Mouse (Mus musculus) olfactory bulb, adult 2 months (tissue): ENCODE results near the gene Rnase12.

Experiments used
- CTCF ChIP-seq: fragments of 200-500 bp; IDR thresholded peaks from 2 replicates; pipeline ENCODE4 v1.5.1; 2012; ENCODE audit warnings: low read depth, mild to moderate bottlenecking, low read length, moderate library complexity; ENCODE audit not compliant: insufficient read depth
- POLR2A ChIP-seq: fragments of 200-500 bp; IDR thresholded peaks from 2 replicates; pipeline ENCODE4 v1.6.1; 2012; ENCODE audit warnings: mild to moderate bottlenecking, low read depth, low read length, moderate library complexity; ENCODE audit not compliant: insufficient read depth

DNA sequence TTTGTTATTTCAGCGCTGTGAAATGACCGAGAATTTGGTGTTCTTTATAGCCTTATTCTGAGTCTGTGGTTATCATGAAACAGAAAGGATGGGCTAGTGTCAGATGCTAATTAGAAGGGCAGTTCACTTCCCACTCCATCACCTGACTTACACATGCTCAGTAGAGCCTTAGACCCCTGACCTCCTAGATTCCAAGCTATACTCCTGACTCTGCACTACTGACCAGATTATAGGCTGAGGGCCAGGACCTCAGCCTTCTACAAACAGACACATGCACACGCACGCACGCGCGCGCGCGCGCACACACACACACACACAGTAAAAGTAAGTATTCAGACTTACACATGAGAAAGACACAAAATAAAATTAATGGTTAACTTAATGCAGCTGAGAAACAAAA is 41.5 kb upstream of the Rnase12 start:
- TF ChIP-seq CTCF (no peak), POLR2A (no peak)
